Mouse (Mus musculus): ENCODE measurements around the gene 2410141K09Rik.
"Not testable (repeated sequence)": the region's sequence is repeated elsewhere in the genome, so short reads cannot be mapped to it uniquely, and the experiment has no call there.

2410141K09Rik gene

GRCm38 (mm10) chr13:66441018-66441417 is at the start of gene 2410141K09Rik:
TSS of gene 2410141K09Rik (minus strand) at chr13:66441118.
- DNase-seq (ENCODE audit: extremely low spot score, low spot score): not testable (repeated sequence)

GRCm38 (mm10) chr13:66426858-66427257 is 14.1 kb downstream of the 2410141K09Rik start:
- DNase-seq (ENCODE audit: extremely low spot score, low spot score): not testable (repeated sequence)

GRCm38 (mm10) chr13:66414962-66415361 is 26.0 kb downstream of the 2410141K09Rik start:
- DNase-seq (ENCODE audit: extremely low spot score, low spot score): not testable (repeated sequence)

All from neural tube, embryonic 10.5 days (tissue).